Mouse (Mus musculus): ENCODE results near the gene Mettl22. TPM values are rescaled to one million over a fixed set of nuclear protein-coding genes. Genes with fewer than 3 reads are reported as not detected.

The Mettl22 gene
- 1 to 10 TPM; 5.4 to 6.1 TPM for total RNA-seq (2023)

GRCm38 (mm10) chr16:8470603-8471481 is at the start of gene Mettl22:
TSS of gene Mettl22 (plus strand) at chr16:8470788.

GRCm38 (mm10) chr16:8424971-8425330 is 45.6 kb upstream of the Mettl22 start, which contains the start of gene Tmem114:
TSS of gene Tmem114 (minus strand) at chr16:8425136.

GRCm38 (mm10) chr16:8513236-8513906 is 42.8 kb downstream of the Mettl22 start, which contains the start of gene Abat:
TSS of gene Abat (plus strand) at chr16:8513429.

Other genes starting within 250 kb of the Mettl22 start
- gene Tmem114, start 45.7 kb upstream of the Mettl22 start, total RNA-seq (2023), result not detected
- under 1 TPM in 1 of 2 experiments, not detected in 1; 0.26 TPM for gene Abat, start 42.6 kb downstream of the Mettl22 start, total RNA-seq (2023)
- 10 to 100 TPM; 58.9 to 61.7 TPM for gene Pmm2, start 166.9 kb downstream of the Mettl22 start, total RNA-seq (2023)
- gene Tmem186, start 166.9 kb downstream of the Mettl22 start, total RNA-seq (2023), result 1 to 10 TPM; 2.9 to 4.7 TPM
- gene Carhsp1, start 201.4 kb downstream of the Mettl22 start, total RNA-seq (2023), result 10 to 100 TPM; 15.7 to 19.1 TPM
- gene Gm5767, start 210.0 kb downstream of the Mettl22 start, total RNA-seq (2023), result not detected